Mouse (Mus musculus) embryonic fibroblast, embryonic 13.5 days (primary cell): ENCODE data around the gene Flnb.

Experiments used
- CTCF ChIP-seq: IDR thresholded peaks from 2 replicates; pipeline ENCODE4 v1.5.1; 2011; ENCODE audit warnings: mild to moderate bottlenecking, control low read depth, low read length, moderate library complexity, borderline replicate concordance; ENCODE audit not compliant: insufficient read depth
- POLR2A ChIP-seq: IDR thresholded peaks from 2 replicates; pipeline ENCODE4 v1.6.1; 2011; ENCODE audit warnings: low read depth, mild to moderate bottlenecking, control low read depth, low read length, moderate library complexity

- TF ChIP-seq POLR2A = no peak
- TF ChIP-seq CTCF = no peak
These were observed 102.2 kb downstream of the Flnb start for GRCm38 (mm10) chr14:7919921-7920320.
